Mouse (Mus musculus): ENCODE data around the gene Mpz.

- no peak for TF ChIP-seq EP300 (IDR thresholded peaks at IDR 0.05; ENCODE audit: low read depth)
- TF ChIP-seq CTCF (IDR thresholded peaks at IDR 0.05; ENCODE audit: low read depth) = no peak
Measured at GRCm38 (mm10) chr1:171118996-171119395, 31.5 kb upstream of the Mpz start.
